Mouse (Mus musculus): ENCODE measurements around the gene Pdcd5. TPM values are rescaled to one million over a fixed set of nuclear protein-coding genes. Genes with fewer than 3 reads are reported as not detected.

The Pdcd5 gene
- polyA plus RNA-seq (2015; fragmentation: Illumina TruSeq; extraction: RNeasy Lipid Tissue Mini Kit (QIAGEN cat#74804); ENCODE audit: insufficient read depth, low read depth, low replicate concordance) = 29.3 TPM

DNA sequence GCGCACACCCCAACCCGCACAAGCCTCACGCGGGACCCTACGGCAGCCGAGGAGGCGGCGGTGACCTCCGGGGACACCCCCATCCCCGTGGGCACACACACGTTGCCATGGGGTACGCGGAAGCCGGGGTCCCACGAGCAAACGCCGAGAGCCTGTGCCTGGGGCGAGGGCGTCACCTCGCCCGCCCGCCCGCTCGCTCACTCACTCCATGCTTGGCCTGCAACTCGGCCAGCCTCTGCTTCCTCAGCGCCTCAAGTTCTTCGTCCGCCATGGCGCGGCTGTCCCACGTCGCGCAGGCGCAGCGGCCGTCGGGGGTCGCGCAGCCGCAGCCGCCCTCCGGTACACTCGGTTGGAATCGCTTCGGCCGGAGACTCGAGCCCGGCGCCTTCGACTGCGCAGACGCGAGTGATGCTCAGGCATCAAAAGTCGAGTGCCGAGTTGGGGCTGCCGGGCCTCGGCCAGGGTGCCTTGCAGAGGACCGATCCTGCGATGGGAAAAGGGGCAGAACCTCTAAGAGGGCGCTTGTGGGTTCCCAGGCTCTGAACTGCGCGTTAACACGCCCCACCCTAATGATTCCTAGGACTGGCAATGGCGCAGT lies at the start of gene Pdcd5:
TSS of gene Pdcd5 (minus strand) at position 421 of the 598 bp plus-strand sequence.

Other genes with a start within 250 kb of the Pdcd5 start
- not detected for gene Slc7a9, start 198.7 kb downstream of the Pdcd5 start, polyA plus RNA-seq (2015; fragmentation: Illumina TruSeq; extraction: RNeasy Lipid Tissue Mini Kit (QIAGEN cat#74804); ENCODE audit: insufficient read depth, low read depth, low replicate concordance)
- gene Tdrd12, start 109.8 kb downstream of the Pdcd5 start, polyA plus RNA-seq (2015; fragmentation: Illumina TruSeq; extraction: RNeasy Lipid Tissue Mini Kit (QIAGEN cat#74804); ENCODE audit: insufficient read depth, low read depth, low replicate concordance) = not detected
- 18.7 TPM for gene Nudt19, start 91.2 kb downstream of the Pdcd5 start, polyA plus RNA-seq (2015; fragmentation: Illumina TruSeq; extraction: RNeasy Lipid Tissue Mini Kit (QIAGEN cat#74804); ENCODE audit: insufficient read depth, low read depth, low replicate concordance)
- not detected for gene Rgs9bp, start 61.9 kb downstream of the Pdcd5 start, polyA plus RNA-seq (2015; fragmentation: Illumina TruSeq; extraction: RNeasy Lipid Tissue Mini Kit (QIAGEN cat#74804); ENCODE audit: insufficient read depth, low read depth, low replicate concordance)
- 6.7 TPM for gene Ankrd27, start 61.3 kb downstream of the Pdcd5 start, polyA plus RNA-seq (2015; fragmentation: Illumina TruSeq; extraction: RNeasy Lipid Tissue Mini Kit (QIAGEN cat#74804); ENCODE audit: insufficient read depth, low read depth, low replicate concordance)
- 0.78 TPM for gene Dpy19l3, start 106.9 kb upstream of the Pdcd5 start, polyA plus RNA-seq (2015; fragmentation: Illumina TruSeq; extraction: RNeasy Lipid Tissue Mini Kit (QIAGEN cat#74804); ENCODE audit: insufficient read depth, low read depth, low replicate concordance)
- gene Zfp507, start 155.5 kb upstream of the Pdcd5 start, polyA plus RNA-seq (2015; fragmentation: Illumina TruSeq; extraction: RNeasy Lipid Tissue Mini Kit (QIAGEN cat#74804); ENCODE audit: insufficient read depth, low read depth, low replicate concordance) = 3.0 TPM